Mouse (Mus musculus) embryonic stem cell, embryonic (primary cell): ENCODE results near the gene Hsf5.

Experiments
- CTCF ChIA-PET, 4 experiments: fragments of 300-600 bp in 2 of 4; fragments of 350-600 bp in 2 of 4; sonication (Branson Sonifier 250); formaldehyde crosslinking; loops; one replicate each; lab custom pipeline; 2022; ENCODE audit warnings: inconsistent platforms in 2 of 4; lab: Charles Lee
- POLR2A ChIA-PET, 4 experiments: fragments of 300-600 bp in 2 of 4; fragments of 350-600 bp in 2 of 4; sonication (Branson Sonifier 250); formaldehyde crosslinking; loops; one replicate each; lab custom pipeline; 2022; ENCODE audit warnings: antibody characterized with exemption in 4 of 4, inconsistent platforms in 1 of 4; lab: Charles Lee

The Hsf5 gene

DNA sequence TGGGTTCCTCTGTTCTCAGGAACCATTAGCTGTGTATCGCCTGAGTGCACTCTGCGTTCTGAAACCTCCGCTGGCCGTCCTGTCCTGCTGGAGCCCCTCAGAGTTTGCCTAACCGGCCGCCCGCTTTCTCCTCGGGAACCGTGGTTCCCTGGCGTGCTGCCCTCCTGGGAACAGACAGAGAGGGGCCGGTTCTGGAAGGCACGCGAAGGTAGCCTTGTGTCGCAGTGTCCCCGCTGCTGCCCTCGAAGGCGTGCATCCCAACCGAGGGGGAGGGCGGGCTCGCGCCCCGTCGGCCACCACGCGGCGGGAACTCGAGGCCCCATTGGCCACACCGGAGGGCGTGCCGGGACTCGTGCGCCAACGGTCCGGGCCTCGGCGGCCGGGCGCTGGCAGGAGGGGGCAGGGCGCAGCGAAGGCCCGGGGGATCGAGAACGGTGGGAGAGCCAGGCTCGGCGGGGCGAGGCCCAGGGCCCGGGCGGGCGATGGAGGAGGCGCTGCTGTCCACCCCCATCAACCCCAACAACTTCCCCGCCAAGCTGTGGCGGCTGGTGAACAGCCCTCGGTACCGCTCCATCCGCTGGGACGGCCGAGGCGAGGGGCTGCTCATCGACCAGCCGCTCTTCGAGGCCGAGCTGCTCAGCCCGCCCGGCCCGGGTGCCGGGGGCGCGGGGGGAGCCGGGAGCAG, at the start of gene Hsf5:
TSS of gene Hsf5 (plus strand) at position 375 of the 685 bp plus-strand sequence.
- ChIA-PET CTCF (interaction anchor here in 1 of 4 experiments (0.6 to 0.9 kb wide), 3 partner anchors 22 to 371 kb away, joined by 3 read pairs; no protein-coding TSS in a partner anchor), POLR2A (interaction anchor here in 3 of 4 experiments (0.7 to 2.7 kb wide), 23 partner anchors 8 to 194 kb away, joined by 3 to 14 read pairs (median 3); partner anchors contain the start of gene Mtmr4 (in 3 of the 3))

DNA sequence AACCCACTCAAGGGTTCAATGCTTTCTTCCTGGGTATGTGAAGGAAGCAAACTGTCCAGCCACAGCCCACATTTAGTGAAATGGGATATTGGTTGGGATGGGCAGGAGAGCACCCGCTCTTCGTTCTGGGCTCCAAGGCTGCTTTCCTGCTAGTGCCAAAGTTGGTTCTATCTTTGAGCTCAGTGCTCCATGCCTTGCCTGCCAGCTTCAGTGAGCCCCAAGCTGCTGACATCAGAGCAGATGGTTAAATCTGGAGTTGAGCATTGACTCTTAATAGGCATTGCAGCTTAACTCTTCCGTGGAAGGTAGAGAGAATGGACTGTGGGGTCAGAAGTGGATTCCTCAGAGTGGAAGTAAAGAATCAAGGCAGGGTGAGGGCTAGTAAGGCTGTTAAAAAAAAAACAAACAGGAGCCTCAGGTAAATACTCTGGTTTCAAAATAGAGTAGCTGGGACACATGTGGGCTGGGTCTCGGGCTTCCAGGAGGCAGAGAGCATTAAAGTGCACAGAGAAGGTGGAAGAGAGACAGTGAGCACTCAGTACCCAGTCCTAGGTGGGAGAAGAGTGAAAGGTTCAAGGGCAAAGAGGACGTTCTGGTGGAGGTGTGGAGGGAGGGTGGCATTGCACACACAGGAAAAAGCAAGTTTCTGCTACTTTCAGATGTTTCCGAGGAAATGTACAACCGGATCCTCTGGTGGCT, 48.6 kb upstream of the Hsf5 start, which contains the start of gene Sept4:
TSS of gene Sept4 (plus strand) at position 649 of the 699 bp plus-strand sequence.
- POLR2A ChIA-PET: interaction anchor here in 2 of 4 experiments (2.5 to 2.8 kb wide), 2 partner anchors 10 to 23 kb away, joined by 6 to 12 read pairs; partner anchors contain the start of gene Mtmr4 (in 1 of the 2)
- CTCF ChIA-PET: no interaction called here

DNA sequence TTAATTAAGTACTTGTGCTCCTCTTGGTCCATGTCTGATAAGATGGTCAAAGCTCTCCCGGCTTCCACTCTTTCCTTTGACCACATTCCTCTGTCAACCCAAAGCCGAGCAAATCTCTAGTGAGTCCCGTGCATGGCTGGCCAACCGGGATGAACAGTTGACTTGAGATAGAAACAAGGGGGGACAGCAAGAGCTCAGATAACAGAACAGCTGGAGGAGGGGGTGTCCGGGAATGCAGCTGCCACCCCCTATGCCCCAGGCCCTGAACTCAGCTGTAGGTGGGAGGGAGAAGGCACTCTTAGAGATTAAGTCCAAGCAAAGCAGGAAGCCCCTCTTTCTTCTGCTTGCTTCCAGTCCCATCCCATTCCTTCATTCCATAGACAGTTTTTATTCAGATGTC, 46.2 kb upstream of the Hsf5 start:
- POLR2A ChIA-PET: interaction anchor here in 3 of 4 experiments (1.1 to 14.1 kb wide), 4 partner anchors 7 to 22 kb away, joined by 3 to 139 read pairs (median 8); partner anchors contain the start of gene Mtmr4 (in 3 of the 3)
- CTCF ChIA-PET: no interaction called here

GRCm38 (mm10) chr11:87571361-87571950, 45.5 kb upstream of the Hsf5 start:
- POLR2A ChIA-PET: interaction anchor here in 3 of 4 experiments (0.6 to 14.1 kb wide), 6 partner anchors 10 to 357 kb away, joined by 3 to 139 read pairs (median 3); partner anchors contain the start of gene Mtmr4 (in 3 of the 3)
- CTCF ChIA-PET: no interaction called here

- CTCF ChIA-PET: interaction anchor here in 1 of 4 experiments (1.3 kb wide), 1 partner anchor 42 kb away, joined by 4 read pairs; no protein-coding TSS in a partner anchor
- POLR2A ChIA-PET: interaction anchor here in 3 of 4 experiments (0.6 to 14.1 kb wide), 7 partner anchors 12 to 465 kb away, joined by 3 to 139 read pairs (median 5); partner anchors contain the start of genes Mtmr4 (in 1 of the 3), Rad51c (in 1 of the 3), Ska2 (in 1 of the 3) and Supt4a (in 1 of the 3)
These were observed 43.2 kb upstream of the Hsf5 start for GRCm38 (mm10) chr11:87573751-87574150.

GRCm38 (mm10) chr11:87574520-87575180, 42.3 kb upstream of the Hsf5 start:
- ChIA-PET POLR2A (interaction anchor here (0.5 to 14.1 kb wide), 14 partner anchors 13 to 800 kb away, joined by 3 to 139 read pairs (median 4); partner anchors contain the start of genes Mtmr4 (in 1 of the 4), Rad51c (in 1 of the 4), Ska2 (in 1 of the 4) and Supt4a (in 1 of the 4)), CTCF (interaction anchor here in 2 of 4 experiments (0.6 to 1.3 kb wide), 3 partner anchors 27 to 43 kb away, joined by 3 to 6 read pairs (median 4); no protein-coding TSS in a partner anchor)

DNA sequence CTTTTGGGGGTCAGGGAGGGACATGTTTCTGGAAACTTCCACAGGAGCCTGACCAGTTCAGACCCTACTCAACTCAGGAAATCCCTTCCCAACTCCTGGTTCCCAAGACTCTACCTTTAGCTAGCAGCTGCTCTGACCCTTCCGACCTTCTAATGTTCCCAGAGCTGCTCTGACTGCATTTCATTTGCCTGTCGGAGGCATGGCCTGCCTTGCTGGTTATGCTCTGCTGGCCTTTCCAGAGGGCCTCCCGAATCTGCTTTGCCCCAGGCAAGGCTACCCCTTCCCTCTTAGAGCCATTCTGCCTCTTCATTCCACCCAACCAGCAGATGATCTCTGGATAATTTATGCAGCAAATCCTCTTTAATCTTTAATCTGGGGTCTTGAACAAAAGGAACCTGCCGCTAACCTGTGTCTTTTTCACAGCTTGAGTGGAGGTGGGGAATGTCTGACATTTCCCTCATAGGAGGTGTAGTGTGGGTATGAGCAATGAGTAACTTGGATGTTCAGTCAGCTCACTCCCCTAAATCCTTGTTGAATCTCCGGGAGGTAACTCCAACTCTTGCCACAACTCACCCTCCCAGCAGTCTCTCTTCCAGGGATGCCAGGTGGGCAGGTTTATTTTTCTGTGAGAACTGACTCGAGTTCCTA, 39.2 kb upstream of the Hsf5 start:
- POLR2A ChIA-PET: interaction anchor here (0.6 to 14.1 kb wide), 11 partner anchors 8 to 152 kb away, joined by 3 to 139 read pairs (median 7); partner anchors contain the start of genes Mtmr4 (in 3 of the 4) and Sept4 (in 1 of the 4)
- CTCF ChIA-PET: interaction anchor here in 3 of 4 experiments (0.6 to 1.2 kb wide), 7 partner anchors 10 to 742 kb away, joined by 3 to 5 read pairs (median 3); partner anchors contain the start of gene Rnf43 (in 1 of the 3)

DNA sequence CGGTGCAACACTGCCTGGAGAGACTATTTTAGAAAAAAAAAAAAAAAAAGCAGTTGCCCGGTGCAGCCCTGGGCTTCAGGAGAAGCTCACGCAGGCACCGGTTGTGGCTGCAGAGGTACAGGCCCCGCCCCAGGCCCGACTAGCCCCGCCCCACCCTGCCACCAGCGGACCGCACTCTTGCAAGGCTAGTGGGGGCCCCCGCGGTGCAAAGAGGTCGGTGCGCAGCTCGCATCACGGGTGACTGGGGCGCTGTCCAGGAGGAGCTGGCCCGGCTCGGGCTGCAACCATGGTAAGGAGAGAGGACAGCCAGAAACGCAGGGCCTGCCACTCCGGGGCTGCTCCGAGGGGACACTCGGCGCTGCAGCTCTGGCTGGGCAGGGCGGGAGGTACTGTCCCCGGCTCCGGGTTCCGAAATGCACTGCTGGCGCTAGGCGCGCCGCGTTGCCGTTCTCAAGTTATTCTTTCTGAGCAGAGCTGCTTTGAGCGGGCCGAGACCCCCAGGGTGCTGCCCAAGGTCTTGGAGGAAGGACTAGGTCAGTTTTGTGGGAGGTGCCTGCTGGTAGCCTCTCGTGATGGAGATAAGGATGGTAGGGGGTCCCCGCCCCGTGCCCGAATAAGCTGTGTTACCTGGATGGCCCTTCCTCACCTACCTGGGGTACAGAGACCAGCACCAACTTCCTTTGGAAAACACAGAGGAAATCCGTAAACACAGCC, 38.6 kb upstream of the Hsf5 start:
- ChIA-PET POLR2A (interaction anchor here (0.5 to 14.1 kb wide), 18 partner anchors 8 to 234 kb away, joined by 3 to 139 read pairs (median 6); partner anchors contain the start of genes Mtmr4 (in 3 of the 4) and Sept4 (in 1 of the 4)), CTCF (interaction anchor here in 3 of 4 experiments (0.6 to 1.2 kb wide), 8 partner anchors 11 to 742 kb away, joined by 3 to 5 read pairs (median 4); partner anchors contain the start of gene Rnf43 (in 1 of the 3))

DNA sequence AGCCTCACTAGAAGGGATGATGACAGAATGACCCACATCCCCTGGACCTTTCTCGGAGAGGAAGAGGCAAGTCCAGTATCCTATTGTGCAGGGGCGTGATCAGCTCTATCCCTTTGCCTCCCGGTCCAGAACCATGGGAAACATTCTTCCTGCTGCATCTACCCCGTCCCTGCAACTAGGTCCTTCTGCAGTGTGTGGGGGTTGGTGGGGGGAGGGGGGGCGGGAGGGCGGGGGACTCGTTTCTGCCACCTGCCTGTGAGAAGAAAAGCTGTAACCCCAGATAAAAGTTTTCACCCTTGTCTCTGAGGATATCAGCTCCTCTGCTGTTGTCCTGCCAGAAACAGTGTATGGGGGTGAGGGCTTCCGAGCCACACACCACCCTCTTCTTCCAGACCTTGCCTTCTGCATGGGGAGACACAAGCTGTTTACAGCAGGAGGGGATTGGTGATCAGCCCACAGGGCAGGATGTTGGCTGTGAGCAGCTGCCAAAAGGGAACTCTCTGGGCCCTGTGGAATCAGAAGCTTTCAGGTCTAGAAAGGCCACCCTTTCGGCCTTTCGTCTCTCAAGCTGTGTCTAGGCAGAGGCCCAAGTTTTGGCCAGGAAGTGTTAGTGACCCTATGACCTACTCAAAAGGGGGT, 37.9 kb upstream of the Hsf5 start:
- CTCF ChIA-PET: interaction anchor here in 2 of 4 experiments (0.5 to 0.7 kb wide), 5 partner anchors 13 to 480 kb away, joined by 3 to 4 read pairs (median 3); partner anchors contain the start of gene Mtmr4 (in 1 of the 2)
- POLR2A ChIA-PET: interaction anchor here (0.5 to 14.1 kb wide), 16 partner anchors 10 to 234 kb away, joined by 3 to 139 read pairs (median 6); partner anchors contain the start of genes Mtmr4 (in 3 of the 4) and Sept4 (in 1 of the 4)

DNA sequence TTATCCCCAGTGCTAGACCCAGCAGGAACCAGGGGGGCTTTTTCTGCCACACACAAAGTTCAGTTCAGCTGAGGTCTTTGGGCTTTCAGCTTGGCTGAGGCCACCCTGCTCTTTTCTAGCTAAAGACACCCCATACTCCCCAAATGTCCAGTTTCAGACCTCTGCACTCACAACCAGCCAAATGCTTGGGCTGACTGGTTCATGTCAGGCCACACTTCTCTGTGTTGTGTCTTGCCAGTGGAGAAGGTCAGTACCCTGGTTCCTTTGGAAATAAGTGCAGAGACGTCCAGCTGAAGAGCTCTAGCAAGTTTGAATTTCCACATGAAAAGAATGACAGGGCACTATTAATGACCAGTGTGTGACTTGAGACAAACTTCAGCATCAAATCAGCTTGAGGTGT, 37.3 kb upstream of the Hsf5 start:
- ChIA-PET CTCF (interaction anchor here in 2 of 4 experiments (0.5 to 0.7 kb wide), 5 partner anchors 12 to 479 kb away, joined by 3 to 4 read pairs (median 3); partner anchors contain the start of gene Mtmr4 (in 1 of the 2)), POLR2A (interaction anchor here in 3 of 4 experiments (0.7 to 14.1 kb wide), 11 partner anchors 11 to 218 kb away, joined by 3 to 139 read pairs (median 5); partner anchors contain the start of genes Mtmr4 (in 3 of the 3) and Gm11492 (in 1 of the 3))

- CTCF ChIA-PET: no interaction called here
- POLR2A ChIA-PET: interaction anchor here in 3 of 4 experiments (0.6 to 14.1 kb wide), 8 partner anchors 10 to 310 kb away, joined by 3 to 139 read pairs (median 4); partner anchors contain the start of genes Mtmr4 (in 2 of the 3) and Gm11492 (in 1 of the 3)
These were observed 36.4 kb upstream of the Hsf5 start for GRCm38 (mm10) chr11:87580543-87581085.

- POLR2A ChIA-PET: interaction anchor here in 3 of 4 experiments (0.6 to 14.1 kb wide), 8 partner anchors 10 to 155 kb away, joined by 3 to 139 read pairs (median 4); partner anchors contain the start of genes Mtmr4 (in 2 of the 3) and Gm11492 (in 1 of the 3)
These were observed 35.7 kb upstream of the Hsf5 start for GRCm38 (mm10) chr11:87581161-87581865.

GRCm38 (mm10) chr11:87581933-87582710, 34.8 kb upstream of the Hsf5 start:
- ChIA-PET CTCF (no interaction called here), POLR2A (interaction anchor here in 2 of 4 experiments (1.6 to 14.1 kb wide), 3 partner anchors 9 to 13 kb away, joined by 3 to 139 read pairs (median 75); partner anchors contain the start of gene Mtmr4 (in 2 of the 2))

More at GRCm38 (mm10) chr11:87581161-87581865, 35.7 kb upstream of the Hsf5 start:
- CTCF ChIA-PET: no interaction called here
